Mouse (Mus musculus) cerebellum, adult 18-20 months (tissue): ENCODE results near the gene Ugcg.
"Not testable (repeated sequence)": the region's sequence is repeated elsewhere in the genome, so short reads cannot be mapped to it uniquely, and the experiment has no call there.

Experiments used
- DNase-seq, 2 experiments: peaks; one replicate each; pipeline ENCODE4 v3.0.0; 2021

The Ugcg gene

DNA sequence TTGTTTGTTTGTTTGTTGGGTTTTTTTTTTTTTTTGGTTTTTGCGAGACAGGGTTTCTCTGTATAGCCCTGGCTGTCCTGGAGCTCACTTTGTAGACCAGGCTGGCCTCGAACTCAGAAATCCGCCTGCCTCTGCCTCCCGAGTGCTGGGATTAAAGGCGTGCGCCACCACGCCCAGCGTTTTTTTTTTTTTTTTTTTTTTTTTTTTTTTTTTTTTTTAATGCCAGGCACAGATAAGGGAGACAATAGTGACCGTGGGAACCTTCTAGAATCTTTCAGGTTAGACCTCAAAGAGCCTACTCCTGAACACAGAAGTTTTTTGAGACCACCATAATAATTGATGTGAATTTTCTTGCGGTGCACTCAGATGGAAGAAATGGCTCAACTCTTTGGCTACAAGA is 72.5 kb downstream of the Ugcg start:
- DNase-seq = not testable (repeated sequence)

DNA sequence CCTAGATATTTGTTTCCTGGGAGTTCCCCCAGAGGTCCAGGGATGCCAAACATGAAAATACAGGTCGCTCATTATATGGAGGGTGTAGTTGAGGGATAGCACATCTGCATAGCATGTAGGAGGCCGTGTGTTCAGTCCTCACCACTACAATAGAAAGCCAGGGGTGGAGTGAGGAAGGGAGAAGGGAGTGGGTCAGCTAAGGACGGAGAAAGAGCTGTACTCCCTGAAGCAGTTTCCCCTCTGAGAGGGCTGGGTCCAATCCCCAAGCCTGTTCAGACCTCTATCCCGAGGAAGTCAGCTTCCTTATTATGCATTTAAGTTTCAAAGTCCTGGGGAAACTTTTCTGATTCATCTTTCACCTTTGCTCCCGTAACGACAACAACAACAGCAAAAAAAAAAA is 73.1 kb downstream of the Ugcg start:
- DNase-seq = no peak

DNA sequence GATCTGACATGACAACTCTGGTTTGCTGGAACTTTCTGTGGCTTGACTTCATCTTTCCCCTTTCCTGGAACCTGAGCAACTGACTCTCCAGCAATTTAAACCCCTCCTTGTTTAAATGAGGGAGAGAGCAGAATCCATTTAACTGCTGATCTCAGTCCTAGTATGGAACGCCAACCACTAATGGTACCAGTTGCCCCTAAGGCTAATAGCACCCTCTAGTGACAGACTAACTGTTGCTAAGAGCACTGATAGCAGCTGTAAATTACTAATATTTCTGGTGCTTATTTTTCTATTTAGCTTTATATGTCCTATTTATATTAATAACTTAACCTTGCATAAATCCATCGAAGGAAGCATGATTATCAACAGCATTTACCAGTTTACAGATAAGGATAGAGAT is 74.4 kb downstream of the Ugcg start:
- DNase-seq = no peak

DNA sequence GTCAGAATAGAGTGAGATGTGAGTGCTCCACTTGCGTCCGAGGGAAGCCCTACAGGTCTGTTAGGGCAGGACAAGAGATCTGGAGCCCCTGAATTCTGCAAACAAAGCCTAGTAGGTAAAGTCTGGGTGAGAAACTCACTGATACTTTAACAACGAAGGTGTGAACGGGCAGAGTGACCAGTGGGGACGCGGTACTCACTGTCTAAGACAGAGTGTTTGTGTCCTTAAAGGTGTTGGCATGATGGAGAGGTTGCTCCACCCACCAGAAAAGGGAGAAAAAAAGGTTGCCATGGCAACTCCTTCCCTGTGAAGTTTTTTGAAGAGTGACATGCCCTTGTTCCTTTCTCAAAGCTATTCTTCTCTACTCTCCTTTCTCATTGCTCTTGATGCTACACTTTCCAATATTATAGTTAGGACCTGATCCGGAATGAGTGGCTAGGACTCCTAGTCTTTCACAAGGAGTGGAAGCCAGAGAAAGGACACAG is 75.6 kb downstream of the Ugcg start:
- no peak for DNase-seq

DNA sequence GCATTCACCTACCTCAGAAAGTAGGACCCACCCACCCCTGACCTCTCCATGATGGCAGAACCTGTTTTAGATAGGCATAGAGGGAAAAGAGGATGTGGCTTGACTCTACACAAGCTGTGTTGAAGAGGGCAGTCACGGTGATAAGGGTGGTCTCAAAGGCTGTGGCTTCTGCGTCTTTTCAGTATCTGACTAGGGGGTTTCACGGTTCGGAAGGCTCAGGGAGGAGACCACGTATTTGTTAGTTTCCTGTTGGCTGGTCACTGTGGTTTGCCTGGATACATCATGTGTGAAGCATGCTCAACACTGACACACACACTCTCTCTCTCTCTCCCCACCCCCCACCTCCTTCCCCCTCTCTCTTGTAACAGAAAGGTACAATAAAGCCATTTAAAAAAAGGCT is 76.1 kb downstream of the Ugcg start:
- DNase-seq = no peak

DNA sequence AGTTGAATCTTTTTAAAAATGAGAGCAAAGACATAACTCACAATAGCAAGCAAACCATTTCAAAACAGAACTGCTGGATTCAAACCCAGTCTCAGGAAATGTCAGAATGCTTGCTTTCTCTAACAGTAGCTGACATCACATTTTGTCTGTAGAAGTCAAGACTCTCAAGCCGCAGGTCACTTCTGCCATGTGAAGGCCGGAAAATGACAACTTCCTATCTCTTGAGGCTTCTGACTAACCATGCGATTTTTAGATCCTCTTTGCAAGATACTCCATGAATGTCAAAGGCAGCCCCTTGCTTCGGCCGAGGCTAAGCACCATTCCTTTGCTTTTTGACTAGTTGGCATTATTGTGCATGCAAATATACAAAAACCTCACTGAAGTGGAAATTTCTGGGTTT is 76.6 kb downstream of the Ugcg start:
- no peak for DNase-seq
